Mouse (Mus musculus): ENCODE results near the gene Camk1d. TPM values are rescaled to one million over a fixed set of nuclear protein-coding genes. Genes with fewer than 3 reads are reported as not detected.

Camk1d gene
- polyA plus RNA-seq (2012; rRNA removed) (4.4 and 4.9 TPM in 2 replicates), polyA plus RNA-seq (2014; fragmentation: Nextera tagmentation; extraction: Ambion mirVana) (6.9 and 7.7 TPM in 2 replicates)

- H3K27me3 ChIP-seq (ENCODE audit: control insufficient read depth, insufficient read depth, low read length), result peaks cover 17% of the 10 kb centered on the region
- peak; percentile 70 for DNase-seq (ENCODE audit: low spot score)
Observed at GRCm38 (mm10) chr2:5714211-5715053, at the start of gene Camk1d. TSS of gene Camk1d (minus strand) at chr2:5714515.

GRCm38 (mm10) chr2:5762031-5762430 is 47.7 kb upstream of the Camk1d start:
- WGBS, result 89% methylated on average over 3 of the region's 3 CpGs
- no peak for DNase-seq (ENCODE audit: low spot score)

More at GRCm38 (mm10) chr2:5714211-5715053, at the start of gene Camk1d:
- no peak within 1 kb of the TSS for H3K27ac ChIP-seq (replicated peaks; ENCODE audit: low read depth, low read length)
- H3K4me1 ChIP-seq (ENCODE audit: control insufficient read depth, insufficient read depth, low read length), result peaks cover 12% of the 10 kb centered on the region; the same call in 1 of the 2 replicates
- peak; percentile 77 for ATAC-seq (ENCODE audit: low FRiP score, low read depth)
- H3K9ac ChIP-seq (ENCODE audit: low read depth, low read length, severe bottlenecking), result peak within 1 kb of the TSS; percentile 52
- TF ChIP-seq POLR2A (IDR thresholded peaks at IDR 0.05; ENCODE audit: borderline replicate concordance, extremely low read depth, insufficient read depth, insufficient read length), result no peak
- 0% methylated on average over 33 of the region's 80 CpGs for WGBS
- H3K36me3 ChIP-seq (ENCODE audit: control insufficient read depth, insufficient read depth, low read length), result no peaks in the 10 kb centered on the region
- no peaks in the 10 kb centered on the region for H3K9me3 ChIP-seq (ENCODE audit: control insufficient read depth, low read length)
- H3K4me3 ChIP-seq (replicated peaks; ENCODE audit: low read length), result peak within 1 kb of the TSS; percentile 60
- H3K4me2 ChIP-seq (replicated peaks; ENCODE audit: low read depth, low read length, severe bottlenecking), result peak within 1 kb of the TSS; percentile 98

GRCm38 (mm10) chr2:5760479-5761008 is 46.2 kb upstream of the Camk1d start:
- H3K4me3 ChIP-seq (replicated peaks; ENCODE audit: low read length), result no peak overlapping the region
- no peak for DNase-seq (ENCODE audit: low spot score)
- no peak overlapping the region for H3K27ac ChIP-seq (replicated peaks; ENCODE audit: low read depth, low read length)
- H3K9ac ChIP-seq (ENCODE audit: low read depth, low read length, severe bottlenecking), result no peak overlapping the region
- no peaks in the 10 kb centered on the region for H3K36me3 ChIP-seq (ENCODE audit: control insufficient read depth, insufficient read depth, low read length)
- WGBS, result 91% methylated on average over 8 of the region's 8 CpGs
- no peak for TF ChIP-seq POLR2A (IDR thresholded peaks at IDR 0.05; ENCODE audit: borderline replicate concordance, extremely low read depth, insufficient read depth, insufficient read length)
- H3K27me3 ChIP-seq (ENCODE audit: control insufficient read depth, insufficient read depth, low read length), result no peaks in the 10 kb centered on the region
- no peaks in the 10 kb centered on the region for H3K4me1 ChIP-seq (ENCODE audit: control insufficient read depth, insufficient read depth, low read length)
- no peaks in the 10 kb centered on the region for H3K9me3 ChIP-seq (ENCODE audit: control insufficient read depth, low read length)
- no peak for ATAC-seq (ENCODE audit: low FRiP score, low read depth)
- H3K4me2 ChIP-seq (replicated peaks; ENCODE audit: low read depth, low read length, severe bottlenecking), result no peak overlapping the region

More at GRCm38 (mm10) chr2:5762031-5762430, 47.7 kb upstream of the Camk1d start:
- no peak overlapping the region for H3K27ac ChIP-seq (replicated peaks; ENCODE audit: low read depth, low read length)
- no peaks in the 10 kb centered on the region for H3K9me3 ChIP-seq (ENCODE audit: control insufficient read depth, low read length)
- no peaks in the 10 kb centered on the region for H3K4me1 ChIP-seq (ENCODE audit: control insufficient read depth, insufficient read depth, low read length)
- H3K9ac ChIP-seq (ENCODE audit: low read depth, low read length, severe bottlenecking), result no peak overlapping the region
- no peaks in the 10 kb centered on the region for H3K27me3 ChIP-seq (ENCODE audit: control insufficient read depth, insufficient read depth, low read length)
- no peak overlapping the region for H3K4me2 ChIP-seq (replicated peaks; ENCODE audit: low read depth, low read length, severe bottlenecking)
- ATAC-seq (ENCODE audit: low FRiP score, low read depth), result no peak
- TF ChIP-seq POLR2A (IDR thresholded peaks at IDR 0.05; ENCODE audit: borderline replicate concordance, extremely low read depth, insufficient read depth, insufficient read length), result no peak
- H3K36me3 ChIP-seq (ENCODE audit: control insufficient read depth, insufficient read depth, low read length), result no peaks in the 10 kb centered on the region
- H3K4me3 ChIP-seq (replicated peaks; ENCODE audit: low read length), result no peak overlapping the region

GRCm38 (mm10) chr2:5758569-5758968 is 44.3 kb upstream of the Camk1d start:
- Histone ChIP-seq H3K9ac (ENCODE audit: low read depth, low read length, severe bottlenecking) (no peak overlapping the region), H3K27me3 (ENCODE audit: control insufficient read depth, insufficient read depth, low read length) (no peaks in the 10 kb centered on the region), H3K36me3 (ENCODE audit: control insufficient read depth, insufficient read depth, low read length) (no peaks in the 10 kb centered on the region), H3K4me3 (replicated peaks; ENCODE audit: low read length) (no peak overlapping the region), H3K27ac (replicated peaks; ENCODE audit: low read depth, low read length) (no peak overlapping the region), H3K4me1 (ENCODE audit: control insufficient read depth, insufficient read depth, low read length) (no peaks in the 10 kb centered on the region), H3K4me2 (replicated peaks; ENCODE audit: low read depth, low read length, severe bottlenecking) (no peak overlapping the region), H3K9me3 (ENCODE audit: control insufficient read depth, low read length) (no peaks in the 10 kb centered on the region)
- no peak for ATAC-seq (ENCODE audit: low FRiP score, low read depth)
- DNase-seq (ENCODE audit: low spot score), result no peak
- 94% methylated on average over 2 of the region's 2 CpGs for WGBS
- TF ChIP-seq POLR2A (IDR thresholded peaks at IDR 0.05; ENCODE audit: borderline replicate concordance, extremely low read depth, insufficient read depth, insufficient read length), result no peak

- Histone ChIP-seq H3K27ac (replicated peaks; ENCODE audit: low read depth, low read length) (no peak overlapping the region), H3K4me1 (ENCODE audit: control insufficient read depth, insufficient read depth, low read length) (peaks cover 3% of the 10 kb centered on the region), H3K36me3 (ENCODE audit: control insufficient read depth, insufficient read depth, low read length) (no peaks in the 10 kb centered on the region), H3K27me3 (ENCODE audit: control insufficient read depth, insufficient read depth, low read length) (no peaks in the 10 kb centered on the region), H3K4me3 (replicated peaks; ENCODE audit: low read length) (no peak overlapping the region), H3K4me2 (replicated peaks; ENCODE audit: low read depth, low read length, severe bottlenecking) (no peak overlapping the region), H3K9ac (ENCODE audit: low read depth, low read length, severe bottlenecking) (no peak overlapping the region), H3K9me3 (ENCODE audit: control insufficient read depth, low read length) (no peaks in the 10 kb centered on the region)
- ATAC-seq (ENCODE audit: low FRiP score, low read depth) (no peak), DNase-seq (ENCODE audit: low spot score) (no peak)
- no peak for TF ChIP-seq POLR2A (IDR thresholded peaks at IDR 0.05; ENCODE audit: borderline replicate concordance, extremely low read depth, insufficient read depth, insufficient read length)
- WGBS, result 75% methylated on average over 3 of the region's 3 CpGs
Observed at GRCm38 (mm10) chr2:5750872-5751271, 36.6 kb upstream of the Camk1d start.

Data from limb, embryonic 14.5 days (tissue).